Mouse (Mus musculus) myocyte (in vitro differentiated cells): ENCODE results near the gene Nkiras2.

ENCODE experiments used
- CEBPB ChIP-seq: IDR thresholded peaks from 2 replicates; pipeline ENCODE4 v1.6.1; 2011; ENCODE audit warnings: mild to moderate bottlenecking, moderate library complexity; ENCODE audit not compliant: poor library complexity, insufficient read depth, severe bottlenecking
- E2F4 ChIP-seq: IDR thresholded peaks from one replicate; pipeline ENCODE4 v1.6.1; 2011; ENCODE audit warnings: mild to moderate bottlenecking, control low read depth, moderate library complexity; ENCODE audit not compliant: insufficient read depth
- MAX ChIP-seq: IDR thresholded peaks from one replicate; pipeline ENCODE4 v1.6.1; 2011; ENCODE audit warnings: low read depth, mild to moderate bottlenecking, control low read depth
- MYOG ChIP-seq, 3 experiments: IDR thresholded peaks; one replicate each; pipeline ENCODE4 v1.6.1; 2011; ENCODE audit warnings: control low read depth in 2 of 3, low read depth in 2 of 3, mild to moderate bottlenecking in 2 of 3; ENCODE audit not compliant: insufficient read length in 2 of 3, control insufficient read depth in 1 of 3, insufficient read depth in 1 of 3
- POLR2A ChIP-seq: IDR thresholded peaks from one replicate; pipeline ENCODE4 v1.6.1; 2011; ENCODE audit warnings: low read depth, mild to moderate bottlenecking, control low read depth, moderate library complexity; ENCODE audit not compliant: insufficient read length
- REST ChIP-seq: IDR thresholded peaks from one replicate; pipeline ENCODE4 v1.6.1; 2011; ENCODE audit warnings: mild to moderate bottlenecking, control low read depth, moderate library complexity; ENCODE audit not compliant: insufficient read depth, insufficient read length
- SRF ChIP-seq: IDR thresholded peaks from one replicate; pipeline ENCODE4 v1.6.1; 2011; ENCODE audit warnings: low read depth; ENCODE audit not compliant: control insufficient read depth, insufficient read length
- TCF12 ChIP-seq: IDR thresholded peaks from one replicate; pipeline ENCODE4 v1.6.1; 2011; ENCODE audit warnings: mild to moderate bottlenecking, control low read depth; ENCODE audit not compliant: poor library complexity, insufficient read depth, severe bottlenecking
- TCF3 ChIP-seq: IDR thresholded peaks from one replicate; pipeline ENCODE4 v1.6.1; 2011; ENCODE audit warnings: low read depth, control low read depth; ENCODE audit not compliant: insufficient read length
- USF1 ChIP-seq: IDR thresholded peaks from one replicate; pipeline ENCODE4 v1.6.1; 2011; ENCODE audit warnings: low read depth, mild to moderate bottlenecking, control low read depth, moderate library complexity

DNA sequence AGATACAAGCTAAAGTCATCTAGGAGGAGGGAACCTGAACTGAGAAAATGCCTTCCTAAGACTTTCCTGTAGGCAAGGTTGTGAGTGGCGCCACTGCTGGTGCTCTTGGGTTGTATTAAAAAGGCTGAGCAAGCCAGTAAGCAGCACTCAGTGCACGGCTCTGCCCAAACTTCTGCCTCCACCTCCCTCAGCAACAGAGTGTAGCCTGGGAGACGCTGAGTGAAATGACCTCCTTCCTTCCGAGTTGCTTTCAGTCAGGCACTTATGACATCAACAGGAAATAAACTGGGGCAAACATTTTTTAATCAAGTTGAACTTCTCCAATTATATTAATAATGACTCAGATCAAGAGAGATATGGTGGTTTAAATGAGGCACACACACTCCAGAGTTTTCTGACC lies 10.2 kb upstream of the Nkiras2 start:
- TF ChIP-seq POLR2A (no peak), CEBPB (no peak), USF1 (no peak), E2F4 (no peak), MAX (no peak), TCF12 (no peak), REST (no peak), TCF3 (no peak), SRF (no peak), MYOG (IDR thresholded peaks at IDR 0.05; ENCODE audit: control insufficient read depth in 1 of 3, insufficient read depth in 1 of 3, insufficient read length in 2 of 3, low read depth in 2 of 3) (no peak)
